ENCODE assay signal across 30 mouse cellular contexts in the genomic region with DNA sequence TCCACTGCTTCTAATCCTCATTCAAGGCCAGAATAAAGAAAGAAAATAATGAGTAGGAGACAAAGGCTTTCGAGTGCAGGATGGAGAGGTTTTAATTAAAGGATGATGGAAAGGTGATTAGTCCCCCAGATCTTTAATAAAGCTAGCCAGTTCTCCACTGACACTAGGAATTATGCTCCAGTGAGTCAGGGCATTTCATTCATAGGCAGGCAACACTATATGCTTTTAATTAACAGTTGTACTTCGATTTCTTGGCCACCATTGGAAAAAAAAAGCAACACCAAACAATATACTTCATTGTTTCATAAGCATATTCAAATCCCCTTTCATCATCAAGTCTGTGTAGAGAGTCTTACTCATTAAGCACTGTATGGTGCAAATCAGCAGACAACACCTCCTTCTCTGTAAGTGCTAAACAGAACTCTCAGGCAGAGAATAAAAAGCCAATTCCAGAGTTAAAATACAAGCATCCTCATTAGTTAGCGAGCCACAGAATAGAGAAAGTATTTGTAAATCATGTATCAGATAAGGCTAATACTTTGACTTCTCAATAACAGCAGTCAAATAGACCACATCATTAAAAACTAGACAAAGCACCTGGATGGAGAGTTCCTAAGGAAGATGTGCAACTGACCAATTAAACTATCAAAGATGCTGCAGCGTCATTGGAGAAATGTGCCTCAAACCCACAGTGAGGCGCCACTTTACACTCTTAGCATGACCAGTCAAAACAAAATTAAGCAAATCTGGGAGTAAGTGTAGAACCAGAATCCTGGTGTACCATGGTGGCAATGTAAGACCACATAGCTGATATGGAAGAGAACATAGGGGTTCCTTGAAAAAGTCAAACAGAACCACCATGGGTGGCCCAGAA.
DNase-seq lines count a peak whose midpoint lies in the region; ATAC-seq and TF ChIP-seq lines count a peak whose summit lies in the region.
"Had no signal": no experiment of that assay in that cellular context is flagged by ENCODE, and none has a peak within 500 bp of the region (broad histone marks: within the 10 kb centered on the region; RNA-seq: fewer than 3 reads in every experiment).

No protein-coding gene starts in this region.

- H3K27ac ChIP-seq in forebrain, embryonic 11.5 days (ENCODE audit: low read depth, low read length), result peak overlapping the region; percentile 53; the same call in 1 of the 2 replicates
- no peak overlapping the region for H3K27ac ChIP-seq in forebrain, embryonic 10.5 days
- no peak overlapping the region for H3K27ac ChIP-seq in midbrain, postnatal 0 days (ENCODE audit: low read depth, low read length)
- no peak overlapping the region for H3K27ac ChIP-seq in midbrain, embryonic 14.5 days (replicated peaks; ENCODE audit: low read depth, low read length)
- H3K27ac ChIP-seq in forebrain, postnatal 0 days (ENCODE audit: low read depth, low read length), result no peak overlapping the region
- H3K27ac ChIP-seq: embryonic facial prominence, embryonic 12.5 days; heart, adult 2 months; kidney, postnatal 0 days; limb, embryonic 12.5 days; liver, embryonic 15.5 days; neural tube, embryonic 13.5 days had no signal

- peaks cover 3% of the 10 kb centered on the region; the same call in 1 of the 2 replicates for H3K4me1 ChIP-seq in forebrain, embryonic 11.5 days (replicated peaks; ENCODE audit: control insufficient read depth, insufficient read depth, low read length)
- H3K4me1 ChIP-seq in forebrain, embryonic 10.5 days, result peaks cover 28% of the 10 kb centered on the region
- no peaks in the 10 kb centered on the region for H3K4me1 ChIP-seq in midbrain, postnatal 0 days (ENCODE audit: insufficient read depth, low read length)
- H3K4me1 ChIP-seq in midbrain, embryonic 14.5 days (ENCODE audit: control insufficient read depth, insufficient read depth, low read length), result no peaks in the 10 kb centered on the region
- H3K4me1 ChIP-seq in forebrain, postnatal 0 days (ENCODE audit: insufficient read depth), result no peaks in the 10 kb centered on the region
- H3K4me1 ChIP-seq: embryonic facial prominence, embryonic 12.5 days; heart, embryonic 12.5 days; limb, embryonic 12.5 days; liver, embryonic 15.5 days had no signal

- H3K36me3 ChIP-seq in forebrain, embryonic 11.5 days (ENCODE audit: control insufficient read depth, insufficient read depth, low read length), result no peaks in the 10 kb centered on the region
- no peaks in the 10 kb centered on the region for H3K36me3 ChIP-seq in forebrain, embryonic 10.5 days (replicated peaks)
- H3K36me3 ChIP-seq in midbrain, postnatal 0 days (ENCODE audit: insufficient read depth, low read length), result no peaks in the 10 kb centered on the region
- no peaks in the 10 kb centered on the region for H3K36me3 ChIP-seq in midbrain, embryonic 14.5 days (ENCODE audit: control insufficient read depth, insufficient read depth, low read length)
- H3K36me3 ChIP-seq in forebrain, postnatal 0 days (ENCODE audit: insufficient read depth), result no peaks in the 10 kb centered on the region
- H3K36me3 ChIP-seq: embryonic facial prominence, embryonic 12.5 days; heart, embryonic 12.5 days; limb, embryonic 12.5 days; liver, embryonic 15.5 days; neural tube, embryonic 13.5 days had no signal

- H3K9ac ChIP-seq in forebrain, embryonic 11.5 days (ENCODE audit: low read length), result no peak overlapping the region
- H3K9ac ChIP-seq in midbrain, postnatal 0 days (replicated peaks; ENCODE audit: low read length, poor library complexity, severe bottlenecking), result no peak overlapping the region
- H3K9ac ChIP-seq in midbrain, embryonic 14.5 days (replicated peaks; ENCODE audit: low read length), result no peak overlapping the region
- H3K9ac ChIP-seq in forebrain, postnatal 0 days, result no peak overlapping the region
- H3K9ac ChIP-seq: embryonic facial prominence, embryonic 12.5 days; heart, embryonic 12.5 days; limb, embryonic 12.5 days; liver, embryonic 15.5 days; lung, embryonic 14.5 days; neural tube, embryonic 13.5 days had no signal

- H3K4me2 ChIP-seq in forebrain, embryonic 11.5 days (ENCODE audit: low read depth, low read length, severe bottlenecking), result no peak overlapping the region
- H3K4me2 ChIP-seq in midbrain, postnatal 0 days (ENCODE audit: low read depth, low read length, poor library complexity, severe bottlenecking), result no peak overlapping the region
- H3K4me2 ChIP-seq in midbrain, embryonic 14.5 days (ENCODE audit: low read length), result no peak overlapping the region
- no peak overlapping the region for H3K4me2 ChIP-seq in forebrain, postnatal 0 days (ENCODE audit: low read depth)
- H3K4me2 ChIP-seq: embryonic facial prominence, embryonic 12.5 days; heart, embryonic 12.5 days; limb, embryonic 12.5 days; liver, embryonic 15.5 days; lung, embryonic 14.5 days; neural tube, embryonic 13.5 days had no signal

- no peaks in the 10 kb centered on the region for H3K9me3 ChIP-seq in forebrain, embryonic 11.5 days (ENCODE audit: control insufficient read depth, low read length)
- no peaks in the 10 kb centered on the region for H3K9me3 ChIP-seq in forebrain, embryonic 10.5 days
- no peaks in the 10 kb centered on the region for H3K9me3 ChIP-seq in midbrain, postnatal 0 days (ENCODE audit: low read length)
- H3K9me3 ChIP-seq in midbrain, embryonic 14.5 days (ENCODE audit: control insufficient read depth, low read length), result no peaks in the 10 kb centered on the region
- H3K9me3 ChIP-seq in forebrain, postnatal 0 days (ENCODE audit: low read length), result no peaks in the 10 kb centered on the region
- H3K9me3 ChIP-seq: embryonic facial prominence, embryonic 12.5 days; heart, embryonic 12.5 days; limb, embryonic 12.5 days; liver, embryonic 15.5 days; neural tube, embryonic 13.5 days had no signal

- WGBS in forebrain, embryonic 11.5 days, result 32% methylated on average over 5 of the region's 5 CpGs
- WGBS in forebrain, embryonic 10.5 days, result 42% methylated on average over 5 of the region's 5 CpGs
- WGBS in midbrain, postnatal 0 days, result 58% methylated on average over 5 of the region's 5 CpGs
- WGBS in midbrain, embryonic 14.5 days, result 58% methylated on average over 5 of the region's 5 CpGs
- 23% methylated on average over 5 of the region's 5 CpGs for WGBS in forebrain, postnatal 0 days

- peaks cover 5% of the 10 kb centered on the region for H3K27me3 ChIP-seq in forebrain, embryonic 11.5 days (ENCODE audit: control insufficient read depth, insufficient read depth, low read length)
- peaks cover 62% of the 10 kb centered on the region for H3K27me3 ChIP-seq in forebrain, embryonic 10.5 days (ENCODE audit: poor library complexity, severe bottlenecking)
- no peaks in the 10 kb centered on the region for H3K27me3 ChIP-seq in midbrain, postnatal 0 days (ENCODE audit: insufficient read depth, low read length)
- H3K27me3 ChIP-seq in midbrain, embryonic 14.5 days (ENCODE audit: control insufficient read depth, insufficient read depth, low read length), result no peaks in the 10 kb centered on the region
- H3K27me3 ChIP-seq in forebrain, postnatal 0 days (ENCODE audit: insufficient read depth, low read length), result no peaks in the 10 kb centered on the region
- H3K27me3 ChIP-seq: CH12.LX; embryonic facial prominence, embryonic 12.5 days; heart, embryonic 12.5 days; limb, embryonic 12.5 days; liver, embryonic 15.5 days; neural tube, embryonic 13.5 days had no signal

- peak; percentile 91 for ATAC-seq in forebrain, embryonic 11.5 days (replicated peaks; ENCODE audit: low FRiP score)
- no peak for ATAC-seq in midbrain, postnatal 0 days (ENCODE audit: low FRiP score)
- ATAC-seq in midbrain, embryonic 14.5 days (ENCODE audit: low FRiP score, low TSS enrichment), result no peak
- ATAC-seq in forebrain, postnatal 0 days, result peak; percentile 36; the same call in 1 of the 2 replicates
- ATAC-seq: hindbrain, embryonic 16.5 days had no signal

- DNase-seq in forebrain, embryonic 11.5 days (ENCODE audit: low spot score), result peak; percentile 61
- DNase-seq in forebrain, embryonic 10.5 days (ENCODE audit: extremely low spot score, low spot score), result no peak
- DNase-seq in midbrain, postnatal 0 days (ENCODE audit: low spot score), result no peak
- no peak for DNase-seq in midbrain, embryonic 14.5 days
- DNase-seq in forebrain, postnatal 0 days, result no peak
- no peak for DNase-seq in frontal cortex, postnatal 36 days (ENCODE audit: low spot score in 2 of 2)
- DNase-seq in gastrocnemius, postnatal 10 days, result no peak
- DNase-seq in cerebellum, postnatal 10 days, result no peak
- DNase-seq: adrenal gland, adult 8-10 months; cerebellum, adult 11 months; cerebellum, adult 9-10 months; embryo, embryonic 11 days; heart, adult 2 months; heart, postnatal 4 days; kidney, adult 18-20 months; kidney, postnatal 4 days; layer of hippocampus, adult 9-11 months; lung, embryonic 14.5 days; lung, postnatal 14 days; right cerebral cortex, postnatal 25 days; thymus, adult 18-20 months; thymus, postnatal 36 days had no signal

- TF ChIP-seq CTCF in midbrain, postnatal 0 days (IDR thresholded peaks at IDR 0.05), result 0 out of 2 replicates have a peak, but pooled peaks have one; percentile 2
- TF ChIP-seq CTCF in forebrain, postnatal 0 days (IDR thresholded peaks at IDR 0.05; ENCODE audit: low read depth), result no peak

- no peak overlapping the region for H3K4me3 ChIP-seq in forebrain, embryonic 11.5 days (ENCODE audit: low read depth, low read length)
- H3K4me3 ChIP-seq in forebrain, embryonic 10.5 days, result no peak overlapping the region
- H3K4me3 ChIP-seq in midbrain, postnatal 0 days (ENCODE audit: low read depth, low read length), result no peak overlapping the region
- H3K4me3 ChIP-seq in midbrain, embryonic 14.5 days (replicated peaks; ENCODE audit: low read depth, low read length), result no peak overlapping the region
- no peak overlapping the region for H3K4me3 ChIP-seq in forebrain, postnatal 0 days (ENCODE audit: low read depth, low read length)
- H3K4me3 ChIP-seq: embryonic facial prominence, embryonic 12.5 days; heart, adult 2 months; heart, embryonic 12.5 days; limb, embryonic 12.5 days; liver, embryonic 15.5 days; neural tube, embryonic 13.5 days had no signal

Comparison
In these comparisons a context has a peak if more than half of its experiments do, and no peak if none do; other contexts are left out.
1. ATAC-seq: peak in forebrain, embryonic 11.5 days (single experiment) and forebrain, postnatal 0 days (single experiment); none in midbrain, postnatal 0 days (single experiment) and midbrain, embryonic 14.5 days (single experiment).